Mouse (Mus musculus): ENCODE data around the gene Gm12355.

Gene Gm12355

DNA sequence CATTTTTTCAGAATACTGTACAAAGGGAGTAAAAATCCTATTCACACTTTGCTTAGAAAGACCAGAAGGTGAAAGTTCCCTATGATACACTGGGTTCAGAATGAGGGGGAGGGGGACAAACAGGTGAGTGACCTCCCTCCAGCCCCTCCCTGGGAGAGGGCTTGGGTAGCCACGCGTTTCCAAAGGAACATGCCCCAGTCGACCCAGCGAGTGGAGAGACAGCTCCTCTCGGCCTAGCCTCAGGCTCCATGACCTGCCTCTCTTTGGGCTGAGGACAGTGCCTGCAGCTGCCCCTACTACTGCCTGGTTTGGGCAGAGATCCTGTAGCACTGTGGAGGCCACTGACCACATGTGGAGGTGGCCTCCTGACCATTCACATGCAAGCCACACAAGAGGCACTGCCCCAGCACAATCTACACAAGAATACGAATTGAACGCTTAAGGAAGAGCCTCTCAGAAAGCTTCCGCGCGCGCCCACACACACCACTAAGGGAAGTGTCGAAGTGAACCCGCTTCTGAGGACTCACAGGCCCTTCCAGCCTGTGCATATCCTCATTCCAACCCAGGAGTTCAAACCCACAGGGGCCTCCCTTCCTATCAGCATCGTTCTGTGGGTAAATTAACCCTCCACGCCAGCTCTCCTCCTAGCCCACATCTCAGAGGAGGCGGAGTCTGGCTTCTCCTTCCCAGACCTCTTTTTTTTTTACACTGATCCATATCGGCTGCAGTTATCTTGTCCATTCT lies 44.0 kb downstream of the Gm12355 start:
- no peak for DNase-seq (ENCODE audit: low read depth)

DNA sequence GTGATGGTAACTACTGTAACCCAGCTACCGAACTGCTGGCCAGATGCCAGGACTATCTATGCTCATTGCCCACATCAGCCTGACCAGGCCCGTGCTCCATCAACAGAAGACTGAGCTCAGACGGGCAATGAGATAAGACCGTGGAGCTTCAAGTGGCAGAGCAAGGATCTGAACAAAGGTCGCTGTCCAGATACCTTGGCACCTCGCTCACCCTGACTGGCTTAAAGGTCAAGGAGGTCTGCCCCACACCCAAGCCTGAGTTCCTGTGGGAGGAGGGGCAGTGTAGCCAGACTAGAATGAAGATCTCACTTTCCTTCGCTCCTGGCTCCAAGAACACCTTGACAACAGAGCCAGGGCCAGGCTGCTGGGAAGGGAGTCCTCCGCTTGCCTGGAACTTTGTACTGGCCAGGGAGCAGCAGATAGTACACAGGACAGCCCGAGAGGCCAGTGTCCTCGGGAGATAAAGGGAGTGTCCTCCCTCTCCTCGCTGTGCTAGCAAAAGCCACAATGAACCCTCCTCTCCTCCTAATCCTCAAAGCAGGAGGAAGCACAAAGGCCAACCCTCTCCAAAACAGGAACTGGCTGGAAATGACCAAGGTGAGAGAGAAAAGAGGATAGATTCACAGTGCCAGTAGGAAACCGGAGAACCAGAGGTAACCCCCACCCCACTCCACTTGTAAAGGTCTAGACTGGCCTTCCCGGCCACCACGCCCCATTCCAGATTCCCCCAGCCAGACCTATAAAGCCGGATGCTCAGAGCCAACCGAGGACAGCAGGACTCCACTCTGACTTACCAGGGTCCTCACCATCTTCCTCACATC lies 45.0 kb downstream of the Gm12355 start:
- no peak for DNase-seq (ENCODE audit: low read depth)

- no peak for DNase-seq (ENCODE audit: low read depth)
Measured at GRCm38 (mm10) chr11:98577776-98578175, 47.7 kb downstream of the Gm12355 start.
